Mouse (Mus musculus) liver, adult 2 months (tissue): ENCODE results near the gene Klk13.

ENCODE experiments used
- CTCF ChIP-seq: fragments of 200-500 bp; IDR thresholded peaks from 2 replicates; pipeline ENCODE4 v1.5.1; 2011; ENCODE audit warnings: low read depth, low read length, control low read depth
- POLR2A ChIP-seq: fragments of 200-500 bp; IDR thresholded peaks from 2 replicates; pipeline ENCODE4 v1.6.1; 2011; ENCODE audit warnings: low read length, control low read depth; ENCODE audit not compliant: insufficient read depth; ENCODE audit errors: extremely low read depth

DNA sequence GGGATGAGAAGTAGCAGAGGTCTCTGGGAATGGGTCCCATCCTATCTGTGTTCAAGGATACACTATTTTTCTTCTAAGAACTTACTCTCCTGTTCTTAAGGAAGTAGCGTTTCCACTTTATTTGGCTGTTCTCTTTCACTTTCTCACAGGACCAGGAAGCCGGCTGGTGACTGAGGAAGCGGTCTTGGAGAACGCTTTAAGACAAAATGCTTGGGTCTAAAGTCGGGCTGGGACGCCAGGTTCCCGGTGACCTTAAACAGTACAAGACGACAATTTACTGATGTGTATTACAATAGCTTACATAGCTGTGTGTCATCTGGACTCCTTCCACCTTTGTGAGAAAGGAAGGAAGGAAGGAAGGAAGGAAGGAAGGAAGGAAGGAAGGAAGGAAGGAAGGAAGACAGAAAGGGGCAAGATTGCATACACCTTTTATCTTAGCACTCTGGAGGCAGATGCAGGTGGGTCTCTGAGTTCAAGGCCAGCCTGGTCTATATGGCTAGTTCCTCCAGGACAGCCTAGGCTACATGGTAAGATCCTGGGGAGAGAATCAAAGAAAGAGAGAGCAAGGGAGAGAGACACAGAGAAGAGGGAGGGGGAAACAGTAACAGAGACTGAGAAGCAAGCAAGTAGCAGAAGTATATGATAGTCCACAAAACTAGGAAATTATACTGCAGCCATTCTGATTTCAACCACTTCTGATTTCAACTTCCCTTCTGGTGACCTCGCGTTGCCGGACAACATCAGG, 41.1 kb upstream of the Klk13 start:
- TF ChIP-seq CTCF, result no peak
- TF ChIP-seq POLR2A, result no peak
